In genomic region chr11:73084804-73085231, GRCm38 (mm10) we compare ENCODE assay signal across 8 mouse cellular contexts. TPM values are rescaled to one million over a fixed set of nuclear protein-coding genes. Genes with fewer than 3 reads are reported as not detected.
A peak's percentile ranks its signal among the peaks of the same experiment; 100 is the strongest.
DNase-seq lines count a peak whose midpoint lies in the region; ATAC-seq and TF ChIP-seq lines count a peak whose summit lies in the region.

No protein-coding gene starts in this region.

- no peaks in the 10 kb centered on the region for H3K27me3 ChIP-seq in lung, embryonic 14.5 days (ENCODE audit: insufficient read depth, low read length)
- no peaks in the 10 kb centered on the region for H3K27me3 ChIP-seq in kidney, adult 2 months (replicated peaks; ENCODE audit: control insufficient read depth, insufficient read depth, low read length)
- H3K27me3 ChIP-seq in limb, embryonic 14.5 days (ENCODE audit: control insufficient read depth, insufficient read depth, low read length) = no peaks in the 10 kb centered on the region

- TF ChIP-seq POLR2A in kidney, adult 2 months (IDR thresholded peaks at IDR 0.05; ENCODE audit: low read depth, low read length) = no peak
- no peak for TF ChIP-seq POLR2A in limb, embryonic 14.5 days (IDR thresholded peaks at IDR 0.05; ENCODE audit: borderline replicate concordance, extremely low read depth, insufficient read depth, insufficient read length)

- DNase-seq in adrenal gland, adult 2 months = peak; percentile 52
- no peak for DNase-seq in adrenal gland, postnatal 4 days (ENCODE audit: low spot score in 2 of 2)
- peak; percentile 68 for DNase-seq in lung, embryonic 14.5 days
- DNase-seq in lung, postnatal 25 days (ENCODE audit: low spot score) = no peak
- peak; percentile 94 for DNase-seq in kidney, adult 2 months
- DNase-seq in limb, embryonic 14.5 days (ENCODE audit: low spot score) = peak; percentile 74
- DNase-seq in yolk sac, embryonic 10.5 days (ENCODE audit: low spot score) = peak; percentile 81
- DNase-seq in gastrocnemius, postnatal 10 days = no peak

- no peaks in the 10 kb centered on the region for H3K9me3 ChIP-seq in lung, embryonic 14.5 days (ENCODE audit: low read depth, low read length)
- H3K9me3 ChIP-seq in limb, embryonic 14.5 days (ENCODE audit: control insufficient read depth, low read length) = no peaks in the 10 kb centered on the region

- peak overlapping the region; percentile 6; the same call in 1 of the 2 replicates for H3K27ac ChIP-seq in lung, embryonic 14.5 days (ENCODE audit: low read depth)
- peak overlapping the region; percentile 54 for H3K27ac ChIP-seq in kidney, adult 2 months (ENCODE audit: insufficient read depth, low read depth, low read length)
- peak overlapping the region; percentile 73 for H3K27ac ChIP-seq in limb, embryonic 14.5 days (replicated peaks; ENCODE audit: low read depth, low read length)

- H3K4me1 ChIP-seq in lung, embryonic 14.5 days (ENCODE audit: insufficient read depth) = no peaks in the 10 kb centered on the region
- H3K4me1 ChIP-seq in kidney, adult 2 months (ENCODE audit: control insufficient read depth, insufficient read depth, low read length) = peaks cover 11% of the 10 kb centered on the region
- H3K4me1 ChIP-seq in limb, embryonic 14.5 days (ENCODE audit: control insufficient read depth, insufficient read depth, low read length) = peaks cover 26% of the 10 kb centered on the region

- no peak overlapping the region for H3K9ac ChIP-seq in lung, embryonic 14.5 days
- H3K9ac ChIP-seq in limb, embryonic 14.5 days (ENCODE audit: low read depth, low read length, severe bottlenecking) = no peak overlapping the region

- ATAC-seq in lung, embryonic 14.5 days (ENCODE audit: insufficient read depth) = peak; percentile 60
- ATAC-seq in limb, embryonic 14.5 days (ENCODE audit: low FRiP score, low read depth) = peak; percentile 51

- 59% methylated on average over 10 of the region's 10 CpGs for WGBS in lung, embryonic 14.5 days
- 12% methylated on average over 10 of the region's 10 CpGs for WGBS in kidney, adult 2 months
- 33% methylated on average over 10 of the region's 10 CpGs for WGBS in limb, embryonic 14.5 days

- TF ChIP-seq CTCF in lung, embryonic 14.5 days (IDR thresholded peaks at IDR 0.05; ENCODE audit: low read depth) = no peak
- TF ChIP-seq CTCF in kidney, adult 2 months (conservative IDR thresholded peaks at IDR 0.05; ENCODE audit: insufficient read depth, insufficient read length, low read depth, low read length) = no peak

- peaks cover 30% of the 10 kb centered on the region for H3K36me3 ChIP-seq in lung, embryonic 14.5 days (ENCODE audit: insufficient read depth)
- no peaks in the 10 kb centered on the region; the same call in 1 of the 2 replicates for H3K36me3 ChIP-seq in kidney, adult 2 months (ENCODE audit: control insufficient read depth, insufficient read depth, low read length)
- peaks cover 29% of the 10 kb centered on the region for H3K36me3 ChIP-seq in limb, embryonic 14.5 days (ENCODE audit: control insufficient read depth, insufficient read depth, low read length)

- no peak overlapping the region for H3K4me2 ChIP-seq in lung, embryonic 14.5 days
- H3K4me2 ChIP-seq in limb, embryonic 14.5 days (replicated peaks; ENCODE audit: low read depth, low read length, severe bottlenecking) = peak overlapping the region; percentile 14; the same call in 1 of the 2 replicates

- no peak overlapping the region for H3K4me3 ChIP-seq in lung, embryonic 14.5 days (ENCODE audit: low read depth, low read length)
- H3K4me3 ChIP-seq in kidney, adult 2 months (ENCODE audit: insufficient read depth, low read depth, low read length) = no peak overlapping the region
- H3K4me3 ChIP-seq in limb, embryonic 14.5 days (replicated peaks; ENCODE audit: low read length) = no peak overlapping the region

RNA-seq across cellular contexts. Expression of gene Itgae, which starts 5.6 kb away (rescaled TPM):
- total RNA-seq in adrenal gland, adult 2 months (2021) = under 1 TPM; 0.23 to 0.79 TPM
- polyA plus RNA-seq in adrenal gland, adult 2 months (2012; rRNA removed) = 0.39 and 0.54 TPM in 2 replicates
- total RNA-seq in adrenal gland, postnatal 4 days (2021) = under 1 TPM; 0.42 to 0.45 TPM
- polyA plus RNA-seq in lung, embryonic 14.5 days (2014; fragmentation: Nextera tagmentation; extraction: Ambion mirVana) = 0.38 and 0.55 TPM in 2 replicates
- polyA plus RNA-seq in kidney, adult 2 months (2012; rRNA removed) = 0.60 and 1.0 TPM in 2 replicates
- polyA plus RNA-seq in limb, embryonic 14.5 days (2012; rRNA removed) = 0.12 and 0.15 TPM in 2 replicates
- 0.35 and 0.37 TPM in 2 replicates for polyA plus RNA-seq in limb, embryonic 14.5 days (2014; fragmentation: Nextera tagmentation; extraction: Ambion mirVana)
- under 1 TPM; 0.05 to 0.20 TPM for total RNA-seq in gastrocnemius, postnatal 10 days (2021)

RNA-seq across cellular contexts. Expression of gene Ncbp3, which starts 37.2 kb away (rescaled TPM):
- total RNA-seq in adrenal gland, adult 2 months (2021) = 1 to 10 TPM; 9.4 to 9.5 TPM
- 1.6 and 1.7 TPM in 2 replicates for polyA plus RNA-seq in adrenal gland, adult 2 months (2012; rRNA removed)
- total RNA-seq in adrenal gland, postnatal 4 days (2021) = 10 to 100 TPM; 15.2 to 17.2 TPM
- 12.3 and 13.2 TPM in 2 replicates for polyA plus RNA-seq in lung, embryonic 14.5 days (2014; fragmentation: Nextera tagmentation; extraction: Ambion mirVana)
- 2.2 and 2.9 TPM in 2 replicates for polyA plus RNA-seq in kidney, adult 2 months (2012; rRNA removed)
- polyA plus RNA-seq in limb, embryonic 14.5 days (2012; rRNA removed) = 6.3 and 7.1 TPM in 2 replicates
- polyA plus RNA-seq in limb, embryonic 14.5 days (2014; fragmentation: Nextera tagmentation; extraction: Ambion mirVana) = 10.1 and 11.7 TPM in 2 replicates
- 1 to 10 TPM; 4.6 to 6.6 TPM for total RNA-seq in gastrocnemius, postnatal 10 days (2021)

RNA-seq across cellular contexts. Expression of gene Haspin, which starts 53.3 kb away (rescaled TPM):
- total RNA-seq in adrenal gland, adult 2 months (2021) = under 1 TPM; 0.35 TPM
- 0.70 and 0.91 TPM in 2 replicates for polyA plus RNA-seq in adrenal gland, adult 2 months (2012; rRNA removed)
- 1 to 10 TPM; 4.6 to 5.9 TPM for total RNA-seq in adrenal gland, postnatal 4 days (2021)
- polyA plus RNA-seq in lung, embryonic 14.5 days (2014; fragmentation: Nextera tagmentation; extraction: Ambion mirVana) = 23.2 and 23.3 TPM in 2 replicates
- 0.90 and 1.3 TPM in 2 replicates for polyA plus RNA-seq in kidney, adult 2 months (2012; rRNA removed)
- polyA plus RNA-seq in limb, embryonic 14.5 days (2012; rRNA removed) = 5.5 and 6.1 TPM in 2 replicates
- 11.2 and 12.6 TPM in 2 replicates for polyA plus RNA-seq in limb, embryonic 14.5 days (2014; fragmentation: Nextera tagmentation; extraction: Ambion mirVana)
- total RNA-seq in gastrocnemius, postnatal 10 days (2021) = 1 to 10 TPM; 1.7 to 2.0 TPM

Comparison
In these comparisons a context has a peak if more than half of its experiments do, and no peak if none do; other contexts are left out.
1. DNase-seq: peak in adrenal gland, adult 2 months (single experiment), lung, embryonic 14.5 days (single experiment), kidney, adult 2 months (single experiment), limb, embryonic 14.5 days (single experiment) and yolk sac, embryonic 10.5 days (single experiment); none in adrenal gland, postnatal 4 days (0 of 2), lung, postnatal 25 days (single experiment) and gastrocnemius, postnatal 10 days (single experiment).
2. H3K27ac ChIP-seq: peak in every context shown above with its lines; median percentile 73 in limb, embryonic 14.5 days; 54 in kidney, adult 2 months; 6 in lung, embryonic 14.5 days.